Mouse (Mus musculus) right cerebral cortex, postnatal 10 days (tissue): Measurements from ENCODE around the gene Bcl2.

Experiments
- DNase-seq, 2 experiments: peaks; one replicate each; pipeline ENCODE4 v3.0.0; 2021; ENCODE audit warnings: low spot score in 2 of 2

Bcl2 gene

GRCm38 (mm10) chr1:106513890-106514643 lies 200.0 kb downstream of the Bcl2 start:
- DNase-seq: no peak

GRCm38 (mm10) chr1:106513481-106513880 lies 200.6 kb downstream of the Bcl2 start:
- DNase-seq: no peak

DNA sequence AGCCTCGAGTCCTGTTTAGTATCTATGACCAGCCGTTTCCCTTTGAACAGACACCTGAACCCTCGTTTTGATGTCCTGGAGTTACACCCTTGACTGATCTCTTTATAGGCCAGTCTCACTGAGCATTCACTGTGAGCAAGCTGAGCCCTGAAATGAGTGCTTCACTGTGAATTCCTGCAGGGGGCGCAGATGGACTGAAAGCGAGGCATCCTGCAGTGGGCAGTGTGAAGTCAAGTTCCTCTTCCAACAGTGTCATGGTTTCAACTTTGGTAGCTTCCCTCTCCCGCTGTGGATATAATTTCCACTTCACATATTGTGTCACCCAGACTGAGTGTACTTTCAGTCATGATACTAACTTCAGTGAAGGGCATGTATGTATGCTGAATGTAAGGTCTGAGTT lies 202.5 kb downstream of the Bcl2 start:
- DNase-seq: peak; percentile 65 to 86

- no peak for DNase-seq
Measured at GRCm38 (mm10) chr1:106507556-106507955, 206.5 kb downstream of the Bcl2 start.

DNA sequence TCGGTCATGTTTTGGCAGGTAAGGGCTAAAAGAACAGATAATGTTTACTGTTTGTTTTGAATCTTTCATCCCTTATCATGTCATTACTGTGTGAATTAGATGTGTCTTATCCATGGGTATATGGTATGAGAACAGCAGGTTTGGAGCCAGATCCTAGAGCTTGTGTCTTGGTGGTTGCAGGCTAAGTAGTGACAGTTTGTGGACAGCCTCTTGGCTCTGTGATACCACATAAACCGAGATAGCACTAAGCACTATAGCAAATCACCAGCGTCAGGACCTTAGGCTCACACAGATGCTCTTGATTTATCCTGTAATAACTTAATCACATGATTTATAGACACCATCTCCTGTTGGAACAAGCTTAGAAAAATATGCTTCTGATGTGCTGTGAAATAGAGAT lies 210.2 kb downstream of the Bcl2 start:
- DNase-seq: no peak

DNA sequence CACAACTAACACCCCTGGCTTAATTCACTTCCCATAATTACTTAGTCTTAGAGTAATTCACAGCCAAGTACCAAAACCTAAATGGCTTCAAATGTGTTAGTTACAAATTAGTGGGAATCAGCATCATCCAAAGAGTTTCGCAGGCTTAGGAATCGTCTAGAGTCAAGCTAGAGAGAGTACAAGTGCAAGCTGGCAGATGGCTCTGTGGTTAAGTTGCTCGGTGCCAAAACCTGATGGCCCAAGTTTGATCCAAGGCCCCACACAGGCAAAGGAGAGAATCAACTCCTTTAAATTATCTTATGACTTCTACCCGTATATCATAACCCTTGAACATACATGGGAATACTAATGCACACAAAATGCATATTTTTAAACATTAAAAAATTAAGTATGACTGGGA lies 210.7 kb downstream of the Bcl2 start:
- no peak for DNase-seq

GRCm38 (mm10) chr1:106497999-106498398 lies 216.1 kb downstream of the Bcl2 start:
- no peak for DNase-seq
